Mouse (Mus musculus) gastrocnemius, postnatal 14 days (tissue): Measurements from ENCODE around the gene Slfn2. TPM values are rescaled to one million over a fixed set of nuclear protein-coding genes. Genes with fewer than 3 reads are reported as not detected.
A peak's percentile ranks its signal among the peaks of the same experiment; 100 is the strongest.
"Not testable (repeated sequence)": the region's sequence is repeated elsewhere in the genome, so short reads cannot be mapped to it uniquely, and the experiment has no call there.

Experiments
- DNase-seq: peaks from one replicate; pipeline ENCODE4 v3.0.0; 2021; ENCODE audit warnings: mixed read lengths
- intact Hi-C: fragments of 180-260 bp; cut with DNase I; formaldehyde crosslinking; loops from one replicate; pipeline ENCODE4 v1.15.1; 2025; ENCODE audit warnings: low total_unique reads
- long read RNA-seq, 2 experiments: library from polyadenylated mRNA; stranded (forward); transcript quantifications; one replicate each; pipeline ENCODE4 v2.0.0; 2021
- total RNA-seq, 2 experiments: library from RNA; stranded (reverse); gene quantifications; 2 replicates each; pipeline ENCODE4 v1.2.3; 2021

Gene Slfn2
- total RNA-seq, result 1 to 10 TPM in 1 of 2 experiments, under 1 TPM in 1; 0.84 to 1.1 TPM
- long read RNA-seq, experiment 1, result 0 reads
- long read RNA-seq, experiment 2, partial matches to known transcripts, result 0 of 2 reads
- long read RNA-seq, experiment 2, other reads (novel, unspliced or antisense), result 1 of 2 reads

- DNase-seq, result no peak
- intact Hi-C loops, result no loop called here
These were observed at the start of gene Slfn2 for GRCm38 (mm10) chr11:83064946-83065345. Slfn2 (plus strand) TSS chr11:83065112.

GRCm38 (mm10) chr11:83016093-83016492 is 48.8 kb upstream of the Slfn2 start:
- no peak for DNase-seq
- intact Hi-C loops, result no loop called here

DNA sequence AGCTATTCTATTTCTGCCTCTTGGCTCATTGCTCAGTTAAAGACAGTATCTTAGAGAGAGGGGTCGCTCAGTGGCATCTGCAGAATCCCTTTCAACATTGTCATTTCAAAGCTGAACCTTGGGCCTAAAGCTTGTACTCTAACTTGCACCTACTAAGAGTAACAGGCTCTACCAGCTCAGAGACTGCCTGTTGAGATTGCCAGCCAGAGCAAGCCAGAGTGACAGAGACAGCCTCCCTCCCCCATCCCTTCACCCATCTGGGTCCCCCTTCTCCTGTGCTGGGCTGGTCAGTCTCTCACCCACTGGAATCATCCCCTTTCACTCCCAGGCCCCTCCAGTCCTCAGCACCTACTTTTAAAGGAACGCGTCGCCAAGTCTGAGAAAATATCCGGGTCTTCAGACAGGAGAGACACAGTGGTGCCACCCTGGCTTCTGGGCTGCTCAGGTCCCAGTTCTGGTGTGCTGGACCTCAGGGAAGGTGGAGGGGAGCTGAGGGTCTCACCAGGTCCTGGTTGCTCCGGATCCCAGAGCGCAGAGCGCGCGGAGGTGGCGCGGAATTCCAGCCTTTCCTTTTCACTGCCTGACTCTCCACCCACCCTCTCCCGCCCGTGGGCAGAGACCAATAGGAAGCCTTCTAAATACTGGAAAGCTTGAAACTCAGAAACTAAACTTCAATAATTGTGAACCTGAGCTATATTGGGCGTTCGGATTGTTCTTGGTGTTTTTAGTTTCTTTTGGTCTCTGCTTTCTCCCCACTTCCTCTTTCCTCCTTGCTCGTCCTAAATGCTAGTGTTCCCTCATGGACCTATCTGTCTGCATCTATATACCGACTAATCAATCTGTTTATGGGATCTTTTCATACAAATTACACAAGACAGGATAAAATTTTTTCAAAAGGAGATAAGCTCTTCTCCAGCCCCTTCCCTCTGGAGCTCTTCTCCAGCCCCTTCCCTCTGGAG is 45.1 kb upstream of the Slfn2 start:
- DNase-seq, intact Hi-C loops: not testable (repeated sequence)

- intact Hi-C loops, result no loop called here
These were observed 44.3 kb upstream of the Slfn2 start, which contains the start of gene Slfn8 for GRCm38 (mm10) chr11:83020621-83021020. Slfn8 (minus strand) TSS chr11:83020810.

GRCm38 (mm10) chr11:83038686-83039085 is 26.2 kb upstream of the Slfn2 start:
- DNase-seq, intact Hi-C loops: not testable (repeated sequence)

More at GRCm38 (mm10) chr11:83020621-83021020, 44.3 kb upstream of the Slfn2 start, which contains the start of gene Slfn8:
- peak; percentile 39 for DNase-seq

GRCm38 (mm10) chr11:83039156-83039555 is 25.8 kb upstream of the Slfn2 start:
- intact Hi-C loops, result no loop called here
- no peak for DNase-seq

DNA sequence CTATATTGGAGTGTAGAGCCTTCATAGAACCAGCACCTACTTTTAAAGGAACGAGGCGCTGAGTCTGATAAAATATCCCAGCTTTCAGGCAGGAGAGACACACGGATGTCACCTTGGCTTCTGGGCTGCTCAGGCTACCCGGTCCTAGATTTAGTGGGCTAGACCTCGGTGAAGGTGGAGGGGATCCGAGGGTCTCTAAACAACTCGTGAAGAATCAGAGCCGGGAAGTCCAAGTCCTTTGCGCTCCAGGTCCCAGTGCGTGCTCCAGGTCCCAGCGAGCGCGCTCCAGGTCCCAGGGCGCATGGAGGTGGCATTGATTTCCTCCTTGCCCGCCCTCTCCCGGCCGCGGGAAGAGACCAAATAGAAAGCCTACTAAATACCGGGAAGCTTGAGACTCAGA is 25.1 kb upstream of the Slfn2 start:
- intact Hi-C loops, result no loop called here
- no peak for DNase-seq

DNA sequence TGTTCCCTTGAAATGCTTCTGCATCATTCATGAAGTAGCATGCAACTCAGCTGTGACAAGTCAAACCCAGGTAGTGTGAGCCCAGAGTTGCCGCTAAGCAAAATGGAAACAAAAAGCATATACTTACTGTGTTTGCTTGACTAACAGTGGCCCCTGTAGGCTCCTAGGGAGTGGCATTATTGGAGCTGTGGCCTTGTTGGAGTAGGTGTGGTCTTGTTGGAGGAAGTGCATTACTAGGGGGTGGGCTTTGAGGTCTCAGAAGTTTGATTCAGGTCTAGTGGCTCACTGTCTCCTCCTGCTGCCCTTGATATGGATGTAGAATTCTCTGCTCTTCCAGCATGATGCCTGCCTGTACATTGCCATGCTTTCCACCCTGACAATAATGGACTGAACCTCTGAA is 24.6 kb upstream of the Slfn2 start:
- DNase-seq, result no peak
- intact Hi-C loops, result no loop called here

DNA sequence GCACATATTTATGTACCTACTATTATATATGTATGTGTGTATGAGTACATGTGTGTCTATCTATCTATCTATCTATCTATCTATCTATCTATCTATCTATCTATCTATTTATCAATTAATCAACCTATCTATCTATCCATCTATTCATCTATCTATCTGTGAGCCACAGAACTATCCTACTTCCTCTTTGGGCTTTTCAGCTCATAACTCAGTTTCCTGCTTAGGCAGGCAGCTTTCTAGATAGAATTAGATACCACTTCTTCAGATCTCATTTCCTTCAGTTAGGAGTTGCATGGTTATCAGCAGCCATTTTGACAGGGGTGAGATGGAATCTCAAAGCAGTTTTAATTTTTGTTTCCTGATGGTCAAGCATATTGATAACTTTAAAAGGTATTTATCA is 23.9 kb upstream of the Slfn2 start:
- intact Hi-C loops, result no loop called here
- DNase-seq, result no peak

DNA sequence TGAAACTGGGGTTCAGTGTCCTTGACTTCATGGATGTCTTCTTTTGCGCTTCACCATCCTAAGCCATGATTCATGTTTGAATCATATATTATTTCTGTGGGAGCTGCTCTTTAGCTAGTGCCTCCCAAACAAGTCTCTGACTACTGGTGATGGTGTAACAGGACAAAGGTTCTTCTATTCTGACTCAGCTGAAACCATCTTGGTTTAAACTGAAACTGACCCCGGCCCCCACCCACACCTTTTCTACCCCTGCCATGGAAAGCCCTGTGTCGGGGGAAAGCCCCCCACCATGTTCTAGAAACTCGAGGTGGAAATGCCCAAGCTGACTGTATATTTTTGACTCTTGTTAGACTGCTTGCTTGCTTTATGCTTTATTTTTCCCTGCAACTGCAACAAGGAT is 21.0 kb upstream of the Slfn2 start:
- DNase-seq, result no peak
- intact Hi-C loops, result no loop called here

GRCm38 (mm10) chr11:83045642-83046041 is 19.3 kb upstream of the Slfn2 start:
- intact Hi-C loops, result no loop called here
- DNase-seq, result no peak

DNA sequence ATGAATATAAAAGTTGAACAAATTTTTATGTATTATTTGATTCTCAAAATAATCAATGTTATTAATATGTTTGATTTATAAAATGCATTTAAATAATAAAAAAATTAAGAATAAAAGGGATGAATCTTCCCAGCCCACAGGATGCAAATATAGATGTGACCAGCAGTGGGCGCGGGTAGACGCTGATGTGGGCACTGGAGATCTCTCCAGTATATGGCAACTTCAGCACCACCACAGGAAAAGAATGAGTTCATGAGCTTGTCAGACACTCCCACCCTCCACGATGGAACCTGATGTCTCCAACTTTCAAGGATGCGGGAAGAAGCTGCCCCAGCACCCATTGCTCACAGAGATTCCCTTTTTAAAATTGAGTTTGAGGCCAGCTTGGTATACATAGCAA is 7.0 kb upstream of the Slfn2 start:
- DNase-seq, result peak; percentile 30
- intact Hi-C loops, result no loop called here

GRCm38 (mm10) chr11:83060412-83061020 is 4.4 kb upstream of the Slfn2 start:
- intact Hi-C loops, result no loop called here
- DNase-seq, result no peak

GRCm38 (mm10) chr11:83061806-83062205 is 3.1 kb upstream of the Slfn2 start:
- intact Hi-C loops, result no loop called here
- DNase-seq, result no peak

DNA sequence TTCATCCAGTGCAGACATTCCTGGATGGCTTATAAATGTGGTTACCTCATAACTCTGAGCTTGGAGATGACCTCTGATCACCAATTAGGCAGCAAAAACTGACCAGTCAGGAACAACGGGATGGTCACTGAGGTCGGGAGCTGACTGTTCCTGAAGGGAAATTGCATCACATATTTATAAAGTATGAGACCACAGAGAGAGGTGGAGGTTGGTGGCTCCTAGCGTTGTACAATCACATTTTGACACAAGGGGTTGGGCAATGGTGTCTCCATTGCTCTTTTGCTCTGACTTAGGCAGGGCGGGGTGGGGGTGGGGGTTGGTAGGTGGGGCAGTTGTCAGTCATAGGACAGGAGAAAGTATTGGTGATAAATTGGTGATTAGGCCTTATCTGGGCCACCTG is 1.8 kb upstream of the Slfn2 start:
- DNase-seq, result no peak
- intact Hi-C loops, result no loop called here

GRCm38 (mm10) chr11:83063941-83064349 is 967 bp upstream of the Slfn2 start:
- intact Hi-C loops, result no loop called here
- DNase-seq, result no peak

- DNase-seq, result no peak
- intact Hi-C loops, result no loop called here
These were observed 781 bp downstream of the Slfn2 start for GRCm38 (mm10) chr11:83065441-83066344.

- peak; percentile 11 for DNase-seq
- intact Hi-C loops, result no loop called here
These were observed 2.0 kb downstream of the Slfn2 start for GRCm38 (mm10) chr11:83066640-83067531.
